In the genomic region with DNA sequence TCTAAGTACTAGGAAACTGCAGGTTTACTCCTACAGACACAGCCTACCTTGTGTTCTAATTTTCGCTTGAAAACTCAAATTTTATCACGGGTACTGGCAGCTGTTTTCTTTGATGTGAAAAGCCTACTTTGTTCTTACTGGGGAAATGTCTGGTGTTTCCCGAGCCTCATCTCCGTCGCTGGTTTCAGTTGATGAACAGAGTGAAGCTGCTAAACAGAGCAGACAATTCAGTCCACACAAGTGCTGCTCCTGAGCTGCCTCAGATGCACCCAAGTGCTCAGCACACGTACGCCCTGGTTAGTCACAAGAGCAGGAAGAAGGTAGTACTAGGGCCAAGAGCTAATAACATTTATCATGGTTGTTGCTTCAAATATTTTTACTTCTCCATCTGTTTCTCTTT, we compare ENCODE assay signal across 41 mouse cellular contexts. TPM values are rescaled to one million over a fixed set of nuclear protein-coding genes. Genes with fewer than 3 reads are reported as not detected.
DNase-seq lines count a peak whose midpoint lies in the region; TF ChIP-seq lines count a peak whose summit lies in the region.
"Had no signal": no experiment of that assay in that cellular context is flagged by ENCODE, and none has a peak within 500 bp of the region (broad histone marks: within the 10 kb centered on the region; RNA-seq: fewer than 3 reads in every experiment).

No protein-coding gene starts in this region.

- H3K4me3 ChIP-seq in CH12.LX (replicated peaks in 1 of 3; ENCODE audit: low read depth in 2 of 3, low read length in 2 of 3, poor library complexity in 1 of 3) = no peak overlapping the region
- H3K4me3 ChIP-seq in embryonic facial prominence, embryonic 10.5 days = no peak overlapping the region
- H3K4me3 ChIP-seq: embryonic facial prominence, embryonic 15.5 days; gastrocnemius, adult 2 months; heart, adult 2 months; heart, embryonic 12.5 days; hindbrain, embryonic 13.5 days; midbrain, embryonic 13.5 days; stomach, embryonic 15.5 days had no signal

- 91% methylated on average over 7 of the region's 7 CpGs for WGBS in embryonic facial prominence, embryonic 10.5 days

- peak overlapping the region; percentile 68 for H3K9ac ChIP-seq in CH12.LX (ENCODE audit: insufficient read depth, low read depth)
- H3K9ac ChIP-seq: embryonic facial prominence, embryonic 15.5 days; heart, embryonic 12.5 days; hindbrain, embryonic 13.5 days; liver, embryonic 14.5 days; midbrain, embryonic 13.5 days; stomach, embryonic 15.5 days had no signal

- H3K27ac ChIP-seq in CH12.LX (ENCODE audit: insufficient read depth, low read depth) = peak overlapping the region; percentile 74
- no peak overlapping the region for H3K27ac ChIP-seq in embryonic facial prominence, embryonic 10.5 days (replicated peaks)
- H3K27ac ChIP-seq: embryonic facial prominence, embryonic 15.5 days; gastrocnemius, adult 2 months; heart, adult 2 months; hindbrain, embryonic 13.5 days; liver, embryonic 14.5 days; macrophage; midbrain, embryonic 13.5 days; stomach, embryonic 15.5 days had no signal

- dilution Hi-C loops in CH12.LX (cut with MboI; ENCODE audit: extremely low pct_ligation_motif_present, extremely low pct_unique_long_range_greater_than_20kb, low sequenced_read_pairs) = no loop called here

- in situ Hi-C loops in CH12.LX (cut with MboI; ENCODE audit: low pct_ligation_motif_present, low pct_unique_long_range_greater_than_20kb, low sequenced_read_pairs) = no loop called here

- no peak for TF ChIP-seq EP300 in CH12.LX (IDR thresholded peaks at IDR 0.05; ENCODE audit: low read length)

- no peak for TF ChIP-seq RAD21 in CH12.LX (IDR thresholded peaks at IDR 0.05; ENCODE audit: low read depth, low read length)

- H3K27me3 ChIP-seq in CH12.LX (replicated peaks) = no peaks in the 10 kb centered on the region
- H3K27me3 ChIP-seq in splenic B cell, adult 2 months (ENCODE audit: control insufficient read depth, insufficient read depth, low read length, poor library complexity, severe bottlenecking) = no peaks in the 10 kb centered on the region
- no peaks in the 10 kb centered on the region for H3K27me3 ChIP-seq in embryonic facial prominence, embryonic 10.5 days (replicated peaks; ENCODE audit: low read depth, poor library complexity, severe bottlenecking)
- H3K27me3 ChIP-seq: embryonic facial prominence, embryonic 15.5 days; heart, embryonic 12.5 days; hindbrain, embryonic 13.5 days; midbrain, embryonic 13.5 days; stomach, embryonic 15.5 days had no signal

- H3K79me2 ChIP-seq in CH12.LX (replicated peaks; ENCODE audit: control insufficient read depth, extremely low read depth, insufficient read depth, poor library complexity, severe bottlenecking) = peaks cover 60% of the 10 kb centered on the region

- peak; percentile 22 for DNase-seq in CD4-positive, CD25-positive, alpha-beta regulatory T cell, adult 2 months (ENCODE audit: low read depth, low spot score)
- DNase-seq in CH12.LX (ENCODE audit: extremely low read depth) = no peak
- DNase-seq in splenic B cell, adult 2 months (ENCODE audit: low read depth, low spot score) = peak; percentile 64
- peak; percentile 39 for DNase-seq in thymus, postnatal 25 days
- no peak for DNase-seq in layer of hippocampus, postnatal 10 days (ENCODE audit: low spot score in 2 of 2)
- DNase-seq in embryo, embryonic 10.5 days (ENCODE audit: low spot score) = no peak
- DNase-seq in embryonic facial prominence, embryonic 10.5 days (ENCODE audit: low spot score) = no peak
- DNase-seq: B cell, adult 2 months; cerebellum, adult 11 months; cerebellum, adult 9-10 months; gastrocnemius, adult 2 months; heart, adult 2 months; heart, postnatal 4 days; kidney, adult 9 months; kidney, postnatal 10 days; liver; lung, adult 2 months; lung, postnatal 10 days; retina, postnatal 1 day; right cerebral cortex, postnatal 14 days; spleen, adult 18-20 months had no signal

- H3K4me2 ChIP-seq in CH12.LX (ENCODE audit: insufficient read depth, low read depth, poor library complexity, severe bottlenecking) = peak overlapping the region; percentile 17
- H3K4me2 ChIP-seq: embryonic facial prominence, embryonic 15.5 days; heart, embryonic 12.5 days; hindbrain, embryonic 13.5 days; midbrain, embryonic 13.5 days; stomach, embryonic 15.5 days had no signal

- TF ChIP-seq CTCF in CH12.LX (conservative IDR thresholded peaks at IDR 0.05 in 1 of 2, IDR thresholded peaks at IDR 0.05 in 1 of 2; ENCODE audit: low read depth in 2 of 2, low read length in 2 of 2) = no peak

- peaks cover 20 to 62% of the 10 kb centered on the region in 2 experiments for H3K36me3 ChIP-seq in CH12.LX (replicated peaks in 1 of 2; ENCODE audit: control insufficient read depth in 1 of 2, insufficient read depth in 1 of 2, low read length in 1 of 2)
- peaks cover 7% of the 10 kb centered on the region for H3K36me3 ChIP-seq in splenic B cell, adult 2 months (ENCODE audit: control insufficient read depth, insufficient read depth, low read length, poor library complexity, severe bottlenecking)
- H3K36me3 ChIP-seq in embryonic facial prominence, embryonic 10.5 days (replicated peaks) = peaks cover 19% of the 10 kb centered on the region
- H3K36me3 ChIP-seq: stomach, embryonic 15.5 days had no signal

- no peaks in the 10 kb centered on the region for H3K9me3 ChIP-seq in CH12.LX (replicated peaks; ENCODE audit: low read length)
- H3K9me3 ChIP-seq in embryonic facial prominence, embryonic 10.5 days = no peaks in the 10 kb centered on the region
- H3K9me3 ChIP-seq: embryonic facial prominence, embryonic 15.5 days; heart, embryonic 12.5 days; hindbrain, embryonic 13.5 days; midbrain, embryonic 13.5 days; stomach, embryonic 15.5 days had no signal

- no peak for TF ChIP-seq POLR2A in CH12.LX (IDR thresholded peaks at IDR 0.05; ENCODE audit: low read depth, low read length)

- peaks cover 20 to 56% of the 10 kb centered on the region in 2 experiments for H3K4me1 ChIP-seq in CH12.LX (ENCODE audit: control insufficient read depth in 1 of 2, insufficient read depth in 2 of 2)
- H3K4me1 ChIP-seq in embryonic facial prominence, embryonic 10.5 days = no peaks in the 10 kb centered on the region
- H3K4me1 ChIP-seq: embryonic facial prominence, embryonic 15.5 days; heart, embryonic 12.5 days; hindbrain, embryonic 13.5 days; stomach, embryonic 15.5 days had no signal

TF ChIP-seq in CH12.LX, 34 proteins besides CTCF, POLR2A, EP300 and RAD21:
- TF ChIP-seq USF1 (IDR thresholded peaks at IDR 0.05; ENCODE audit: low read depth, low read length) (no peak), SIN3A (IDR thresholded peaks at IDR 0.05; ENCODE audit: low read length) (no peak), JUN (IDR thresholded peaks at IDR 0.05; ENCODE audit: insufficient read depth, low read depth, low read length) (no peak), KAT2A (IDR thresholded peaks at IDR 0.05; ENCODE audit: insufficient replicate concordance, low read length) (no peak), NELFE (IDR thresholded peaks at IDR 0.05; ENCODE audit: low read depth, low read length) (no peak)

RNA-seq across cellular contexts. Expression of gene Eif2ak3, which starts 18.4 kb away (rescaled TPM):
- 38.9 and 39.5 TPM in 2 replicates for total RNA-seq in CH12.LX (2012; rRNA removed)
- total RNA-seq in CH12.LX (2014; rRNA removed) = 23.1 and 24.9 TPM in 2 replicates
- 21.2 and 26.2 TPM in 2 replicates for polyA plus RNA-seq in CH12.LX (2012; ENCODE audit: insufficient read length, low read depth)
- 10 to 100 TPM; 18.3 to 21.6 TPM for total RNA-seq in layer of hippocampus, postnatal 10 days (2021)
- 7.7 and 9.0 TPM in 2 replicates for polyA plus RNA-seq in embryonic facial prominence, embryonic 10.5 days (2016; fragmentation: Nextera tagmentation; extraction: Ambion mirVana)

RNA-seq across cellular contexts. Expression of gene Tex37, which starts 56.0 kb away (rescaled TPM):
- total RNA-seq in CH12.LX (2012; rRNA removed) (not detected in 2 replicates), CH12.LX (2014; rRNA removed) (not detected in 2 replicates)
- polyA plus RNA-seq in CH12.LX (2012; ENCODE audit: insufficient read length, low read depth) = not detected in 2 replicates
- not detected for total RNA-seq in layer of hippocampus, postnatal 10 days (2021)
- 0.19 TPM in 1 of 2 replicates, not detected in the other for polyA plus RNA-seq in embryonic facial prominence, embryonic 10.5 days (2016; fragmentation: Nextera tagmentation; extraction: Ambion mirVana)
- total RNA-seq: adrenal gland, adult 18-20 months; adrenal gland, postnatal 4 days; common myeloid progenitor, adult 5-6 weeks; gastrocnemius, adult 2 months; gastrocnemius, postnatal 4 days; heart, adult 2 months; heart, postnatal 4 days; left cerebral cortex, postnatal 14 days; megakaryocyte-erythroid progenitor cell, adult 5-6 weeks had no signal
- polyA plus RNA-seq: embryonic facial prominence, embryonic 15.5 days; forebrain, embryonic 14.5 days; frontal cortex, adult 2 months; heart, adult 2 months; heart, embryonic 12.5 days; heart, postnatal 0 days; hindbrain, embryonic 13.5 days; intestine, embryonic 16.5 days; large intestine, adult 2 months; limb, embryonic 11.5 days; liver, embryonic 14.5 days; lung, adult 2 months; macrophage; midbrain, embryonic 13.5 days; neural tube, embryonic 14.5 days; stomach, embryonic 15.5 days had no signal

Comparison
In these comparisons a context has a peak if more than half of its experiments do, and no peak if none do; other contexts are left out.
1. DNase-seq: peak in CD4-positive, CD25-positive, alpha-beta regulatory T cell, adult 2 months (single experiment), splenic B cell, adult 2 months (single experiment) and thymus, postnatal 25 days (single experiment); none in CH12.LX (single experiment), layer of hippocampus, postnatal 10 days (0 of 2), embryo, embryonic 10.5 days (single experiment) and embryonic facial prominence, embryonic 10.5 days (single experiment).